Mouse (Mus musculus) neural tube, embryonic 14.5 days (tissue): ENCODE measurements around the gene 1700001P01Rik. TPM values are rescaled to one million over a fixed set of nuclear protein-coding genes. Genes with fewer than 3 reads are reported as not detected.
"Not testable (repeated sequence)": the region's sequence is repeated elsewhere in the genome, so short reads cannot be mapped to it uniquely, and the experiment has no call there.

Experiments used
- ATAC-seq: fragments of 200-750 bp; cut with Nextera tagmentation; 2 replicates; pipeline ENCODE4 v1.8.0; 2017; ENCODE audit warnings: low read depth, mild to moderate bottlenecking, moderate TSS enrichment, moderate library complexity
- H3K27ac ChIP-seq: fragments of 300-500 bp; sonication (generic); 2 replicates; pipeline ENCODE4 v1.5.1; 2014; ENCODE audit warnings: low read depth, mild to moderate bottlenecking, control low read depth, low read length, moderate library complexity, mixed read lengths
- H3K27me3 ChIP-seq: fragments of 300-500 bp; sonication (generic); 2 replicates; pipeline ENCODE4 v1.6.1; 2014; ENCODE audit warnings: low read length; ENCODE audit not compliant: control insufficient read depth, insufficient read depth
- H3K36me3 ChIP-seq: fragments of 300-500 bp; sonication (generic); 2 replicates; pipeline ENCODE4 v1.6.1; 2014; ENCODE audit warnings: low read length, mixed read lengths; ENCODE audit not compliant: control insufficient read depth, insufficient read depth
- H3K4me1 ChIP-seq: fragments of 300-500 bp; sonication (generic); 2 replicates; pipeline ENCODE4 v1.6.1; 2014; ENCODE audit warnings: low read length; ENCODE audit not compliant: control insufficient read depth, insufficient read depth
- H3K4me2 ChIP-seq: fragments of 300-500 bp; sonication (generic); 2 replicates; pipeline ENCODE4 v1.6.1; 2014; ENCODE audit warnings: mild to moderate bottlenecking, low read depth, low read length, control low read depth
- H3K4me3 ChIP-seq: fragments of 300-500 bp; sonication (generic); 2 replicates; pipeline ENCODE4 v1.5.1; 2014; ENCODE audit warnings: low read depth, low read length, control low read depth, mixed read lengths
- H3K9ac ChIP-seq: fragments of 300-500 bp; sonication (generic); replicated peaks from 2 replicates; pipeline ENCODE4 v1.6.1; 2014; ENCODE audit warnings: low read depth, mild to moderate bottlenecking, control low read depth, low read length, mixed read lengths
- H3K9me3 ChIP-seq: fragments of 300-500 bp; sonication (generic); 2 replicates; pipeline ENCODE4 v1.6.1; 2016; ENCODE audit warnings: low read length; ENCODE audit not compliant: control insufficient read depth
- WGBS: fragments of 180-500 bp; shearing (Covaris S2); extraction: QIAGEN DNeasy Blood & Tissue Kit; methylation state at CpG from one replicate; pipeline ENCODE4 v1.1.7; 2014; 5-methylcytosine and 5-hydroxymethylcytosine counted together
- polyA plus RNA-seq: library from polyadenylated mRNA; unstranded; fragments of >200 nt; fragmentation: Nextera tagmentation; extraction: Ambion mirVana; gene quantifications from 2 replicates; pipeline ENCODE4 v1.2.1, GENCODE M21; 2014

Gene 1700001P01Rik
- polyA plus RNA-seq, 1 experiment from 2014 or later: 0.36 TPM

DNA sequence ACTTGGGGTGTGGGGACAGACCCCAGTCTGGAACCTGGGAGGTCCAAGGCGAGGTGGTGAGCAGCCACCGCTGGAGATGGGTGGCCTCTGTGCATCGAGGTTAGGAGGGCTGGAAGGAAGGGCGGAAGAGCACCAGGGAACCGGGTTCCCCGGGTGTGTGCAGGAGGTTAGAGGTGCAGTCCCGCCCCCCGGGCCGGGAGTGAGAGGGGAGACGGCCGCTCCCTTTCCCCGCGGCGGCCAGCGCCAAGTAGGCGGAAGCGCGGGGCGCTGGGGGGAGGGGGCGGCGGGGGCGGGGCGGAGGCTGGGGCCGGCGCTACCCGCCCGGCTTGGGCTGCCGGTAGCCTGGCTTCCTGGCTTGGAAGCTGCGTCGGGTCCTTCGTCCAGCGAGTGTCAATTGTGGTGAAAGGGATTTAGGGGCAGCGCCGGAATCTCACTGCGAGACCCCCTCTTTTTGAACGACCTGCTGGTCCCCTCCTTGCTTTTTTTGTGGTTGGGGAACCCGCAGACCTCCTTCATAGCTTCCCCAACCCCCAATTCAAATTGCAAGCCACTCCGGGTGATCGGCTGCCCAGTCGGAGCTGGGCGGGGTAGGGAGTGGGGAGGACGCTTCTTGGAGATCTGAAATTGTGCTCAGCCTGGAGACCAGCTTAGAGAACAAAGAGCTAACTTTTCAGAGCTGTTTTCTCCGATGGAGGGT, 24.4 kb upstream of the 1700001P01Rik start:
- peaks cover 31% of the 10 kb centered on the region for H3K4me1 ChIP-seq
- H3K4me2 ChIP-seq: peak overlapping the region; percentile 90
- H3K27me3 ChIP-seq: no peaks in the 10 kb centered on the region; the same call in 1 of the 2 replicates
- under 1% methylated on average over 28 of the region's 43 CpGs for WGBS
- H3K36me3 ChIP-seq: no peaks in the 10 kb centered on the region
- peak overlapping the region; percentile 93 for H3K4me3 ChIP-seq
- ATAC-seq: peak; percentile 48
- peak overlapping the region; percentile 86 for H3K27ac ChIP-seq
- H3K9me3 ChIP-seq: no peaks in the 10 kb centered on the region
- H3K9ac ChIP-seq: peak overlapping the region; percentile 91

DNA sequence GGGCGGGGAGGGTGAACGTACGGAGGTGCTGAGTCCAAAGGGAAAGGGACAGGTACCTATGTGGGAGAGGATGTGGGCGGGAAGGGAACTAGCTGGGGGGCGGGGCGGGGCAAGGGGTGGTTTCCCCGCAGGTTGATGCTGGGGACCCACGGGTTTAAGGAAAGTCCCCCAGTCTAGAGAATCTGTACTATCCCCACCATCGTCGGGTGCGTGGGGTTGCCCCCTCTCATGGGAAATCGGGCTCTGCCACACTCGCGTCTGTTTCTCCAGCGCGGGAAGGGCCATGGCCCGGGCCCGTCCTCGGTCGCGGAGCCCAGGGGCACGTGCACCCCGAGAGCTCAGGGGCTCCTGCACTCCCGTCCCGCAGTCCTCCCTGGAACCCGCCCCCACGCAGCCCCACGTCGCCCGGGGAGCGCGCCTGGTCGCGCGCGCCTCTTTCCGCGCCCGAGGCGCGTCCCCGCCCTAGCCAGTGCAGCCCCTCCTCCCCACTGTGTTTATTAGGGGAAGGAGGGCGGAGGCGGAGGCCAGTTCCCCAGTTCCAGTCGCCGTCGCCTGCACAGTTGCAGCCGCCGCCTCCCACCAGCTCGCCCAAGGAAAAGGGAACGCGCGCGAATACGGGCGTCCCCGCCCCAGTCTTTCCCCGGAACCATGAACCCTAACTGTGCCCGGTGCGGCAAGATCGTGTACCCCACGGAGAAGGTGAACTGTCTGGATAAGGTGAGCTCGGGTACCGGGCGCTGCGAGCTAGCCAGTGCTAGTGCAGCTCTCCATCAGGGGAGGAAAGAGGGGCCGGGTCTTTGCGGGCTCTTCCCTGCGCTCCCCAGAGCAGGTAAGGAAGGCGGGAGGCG, 23.7 kb upstream of the 1700001P01Rik start:
- H3K27ac ChIP-seq: peak overlapping the region; percentile 86
- no peaks in the 10 kb centered on the region for H3K9me3 ChIP-seq
- no peaks in the 10 kb centered on the region; the same call in 1 of the 2 replicates for H3K27me3 ChIP-seq
- peak overlapping the region; percentile 90 for H3K4me2 ChIP-seq
- ATAC-seq: peak; percentile 79
- WGBS: under 1% methylated on average over 59 of the region's 71 CpGs
- H3K4me1 ChIP-seq: peaks cover 25% of the 10 kb centered on the region
- H3K36me3 ChIP-seq: no peaks in the 10 kb centered on the region
- peak overlapping the region; percentile 91 for H3K9ac ChIP-seq
- peak overlapping the region; percentile 93 for H3K4me3 ChIP-seq

DNA sequence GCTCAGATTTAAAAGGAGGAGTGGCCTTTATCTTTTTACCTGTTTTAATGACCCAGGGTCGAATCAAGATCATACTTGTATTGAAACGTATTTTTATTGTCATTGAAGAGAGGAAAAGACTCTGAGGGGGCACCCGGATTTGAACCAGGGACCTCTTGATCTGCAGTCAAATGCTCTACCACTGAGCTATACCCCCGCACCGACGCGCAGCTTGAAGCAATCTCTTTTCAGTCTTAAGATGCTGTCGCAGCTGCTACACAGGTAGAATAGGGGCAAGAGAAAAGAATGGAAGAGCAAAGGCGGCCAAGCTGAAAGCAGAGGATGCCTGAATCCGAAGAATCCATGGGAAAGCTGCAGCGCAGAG, 23.0 kb upstream of the 1700001P01Rik start, which contains the start of gene Lasp1:
Gene Lasp1 (plus strand): TSS at position 219 of the 364 bp plus-strand sequence.
- H3K27me3 ChIP-seq: no peaks in the 10 kb centered on the region; the same call in 1 of the 2 replicates
- 0% methylated on average over 11 of the region's 11 CpGs for WGBS
- H3K27ac ChIP-seq: peak within 1 kb of the TSS; percentile 86
- peak; percentile 65 for ATAC-seq
- peak within 1 kb of the TSS; percentile 93 for H3K4me3 ChIP-seq
- H3K36me3 ChIP-seq: no peaks in the 10 kb centered on the region
- peaks cover 20% of the 10 kb centered on the region for H3K4me1 ChIP-seq
- no peaks in the 10 kb centered on the region for H3K9me3 ChIP-seq
- peak within 1 kb of the TSS; percentile 91 for H3K9ac ChIP-seq
- peak within 1 kb of the TSS; percentile 90 for H3K4me2 ChIP-seq

DNA sequence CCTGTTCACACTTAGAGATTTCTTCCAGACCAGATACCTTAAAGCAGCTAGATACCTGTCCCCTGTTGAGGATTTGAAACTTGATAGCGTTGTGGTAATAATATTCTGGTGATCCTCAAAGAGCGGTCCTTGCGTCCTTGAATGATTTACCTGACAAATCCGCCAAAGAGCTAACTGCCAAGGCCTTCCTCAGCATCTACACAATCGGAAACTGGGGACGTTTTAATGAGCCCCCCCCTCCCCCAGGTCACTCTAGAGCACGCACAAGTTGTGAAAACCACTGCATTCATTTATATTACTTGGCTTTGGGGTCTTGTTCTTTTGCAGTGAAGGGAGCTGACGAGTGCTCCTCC, 22.3 kb upstream of the 1700001P01Rik start:
- ATAC-seq: no peak

DNA sequence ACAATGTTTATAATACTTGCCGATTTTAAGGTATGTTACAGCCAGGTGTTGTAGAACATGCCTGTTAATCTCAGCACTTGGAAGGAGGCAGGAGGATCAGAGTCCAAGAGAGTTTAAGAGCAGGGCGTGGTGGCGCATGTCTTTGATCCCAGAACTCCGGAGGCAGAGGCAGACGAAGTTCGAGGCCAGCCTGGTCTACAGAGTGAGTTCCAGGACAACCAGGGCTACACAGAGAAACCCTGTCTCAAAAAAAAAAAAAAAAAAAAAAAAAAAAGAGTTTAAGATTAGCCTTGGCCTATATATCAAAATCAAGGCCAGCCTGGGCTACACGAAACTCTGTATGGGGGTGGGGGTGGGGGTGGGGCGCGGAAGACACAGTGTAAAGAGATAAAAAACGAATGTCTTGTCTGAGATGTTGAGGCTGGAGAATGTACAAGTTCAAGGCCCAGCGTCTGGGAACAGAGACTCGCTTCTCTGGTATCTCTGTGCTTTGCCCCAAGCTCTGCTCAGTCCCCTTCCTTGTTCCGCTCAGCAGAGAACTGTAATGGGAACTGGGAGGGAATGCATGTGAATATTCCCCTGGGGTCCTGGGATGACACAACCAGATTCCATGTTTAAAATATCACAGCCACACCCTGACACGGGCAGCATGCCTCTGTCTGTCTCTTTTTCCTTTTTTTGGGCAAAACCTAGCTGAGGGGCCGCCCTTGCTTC, 21.8 kb upstream of the 1700001P01Rik start:
- Histone ChIP-seq H3K4me3 (peak overlapping the region; percentile 93; the same call in 1 of the 2 replicates), H3K27me3 (no peaks in the 10 kb centered on the region; the same call in 1 of the 2 replicates), H3K36me3 (no peaks in the 10 kb centered on the region), H3K4me2 (0 out of 2 replicates have a peak overlapping the region, but pooled peaks have one; percentile 26), H3K9me3 (no peaks in the 10 kb centered on the region), H3K9ac (no peak overlapping the region), H3K27ac (peak overlapping the region; percentile 86; the same call in 1 of the 2 replicates), H3K4me1 (peaks cover 17% of the 10 kb centered on the region; the same call in 1 of the 2 replicates)
- 58% methylated on average over 15 of the region's 15 CpGs for WGBS
- ATAC-seq: no peak

More for the DNA sequence above, 22.3 kb upstream of the 1700001P01Rik start:
- Histone ChIP-seq H3K27ac (peak overlapping the region; percentile 86), H3K4me2 (peak overlapping the region; percentile 26; the same call in 1 of the 2 replicates), H3K4me1 (peaks cover 17% of the 10 kb centered on the region; the same call in 1 of the 2 replicates), H3K36me3 (no peaks in the 10 kb centered on the region), H3K4me3 (peak overlapping the region; percentile 93), H3K9me3 (no peaks in the 10 kb centered on the region), H3K9ac (no peak overlapping the region), H3K27me3 (no peaks in the 10 kb centered on the region; the same call in 1 of the 2 replicates)
- WGBS: 38% methylated on average over 8 of the region's 8 CpGs

DNA sequence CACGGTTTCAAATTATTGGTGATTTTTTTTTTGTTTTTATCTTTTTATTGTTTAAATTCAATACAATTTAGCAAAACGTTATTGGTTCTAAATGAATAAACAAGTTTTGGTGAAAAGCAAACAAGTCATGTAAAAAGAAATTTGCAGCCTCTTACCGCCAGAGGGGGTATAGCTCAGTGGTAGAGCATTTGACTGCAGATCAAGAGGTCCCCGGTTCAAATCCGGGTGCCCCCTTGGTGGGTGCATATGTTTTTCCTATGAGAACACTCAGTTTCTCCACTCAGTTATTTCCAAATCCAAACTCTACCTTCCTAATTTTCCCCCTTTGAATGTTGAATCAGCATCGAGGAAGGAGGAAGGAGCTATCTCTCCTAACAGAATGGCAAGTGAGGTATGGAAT, 21.2 kb upstream of the 1700001P01Rik start:
- Histone ChIP-seq H3K4me2 (no peak overlapping the region), H3K4me3 (no peak overlapping the region), H3K36me3 (no peaks in the 10 kb centered on the region), H3K4me1 (peaks cover 10% of the 10 kb centered on the region; the same call in 1 of the 2 replicates), H3K27me3 (no peaks in the 10 kb centered on the region; the same call in 1 of the 2 replicates), H3K9ac (no peak overlapping the region), H3K27ac (no peak overlapping the region), H3K9me3 (no peaks in the 10 kb centered on the region)
- ATAC-seq: no peak
- 4% methylated on average over 6 of the region's 6 CpGs for WGBS

DNA sequence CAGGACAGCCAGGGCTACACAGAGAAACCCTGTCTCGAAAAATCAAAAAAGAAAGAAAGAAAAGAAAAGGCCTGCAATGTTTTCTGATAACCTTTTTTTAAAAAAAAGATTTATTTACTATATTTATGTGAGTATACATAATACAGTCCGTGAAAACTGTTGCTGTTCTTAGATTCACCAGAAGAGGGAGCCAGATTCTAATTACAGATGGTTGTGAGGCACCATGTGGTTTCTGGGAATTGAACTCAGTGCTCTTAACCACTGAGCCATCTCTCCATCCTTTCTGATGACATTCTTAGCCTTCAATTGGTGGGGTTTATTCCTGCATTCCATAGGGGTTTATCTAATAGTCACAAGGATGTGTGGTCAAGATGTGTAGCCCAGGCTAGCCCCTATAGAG, 17.4 kb upstream of the 1700001P01Rik start:
- no peaks in the 10 kb centered on the region for H3K9me3 ChIP-seq
- no peak overlapping the region for H3K4me3 ChIP-seq
- H3K4me2 ChIP-seq: no peak overlapping the region
- H3K9ac ChIP-seq: no peak overlapping the region
- ATAC-seq: no peak
- no peak overlapping the region for H3K27ac ChIP-seq
- H3K4me1 ChIP-seq: no peaks in the 10 kb centered on the region
- no peaks in the 10 kb centered on the region for H3K36me3 ChIP-seq
- 4% methylated on average over 2 of the region's 2 CpGs for WGBS
- H3K27me3 ChIP-seq: no peaks in the 10 kb centered on the region

DNA sequence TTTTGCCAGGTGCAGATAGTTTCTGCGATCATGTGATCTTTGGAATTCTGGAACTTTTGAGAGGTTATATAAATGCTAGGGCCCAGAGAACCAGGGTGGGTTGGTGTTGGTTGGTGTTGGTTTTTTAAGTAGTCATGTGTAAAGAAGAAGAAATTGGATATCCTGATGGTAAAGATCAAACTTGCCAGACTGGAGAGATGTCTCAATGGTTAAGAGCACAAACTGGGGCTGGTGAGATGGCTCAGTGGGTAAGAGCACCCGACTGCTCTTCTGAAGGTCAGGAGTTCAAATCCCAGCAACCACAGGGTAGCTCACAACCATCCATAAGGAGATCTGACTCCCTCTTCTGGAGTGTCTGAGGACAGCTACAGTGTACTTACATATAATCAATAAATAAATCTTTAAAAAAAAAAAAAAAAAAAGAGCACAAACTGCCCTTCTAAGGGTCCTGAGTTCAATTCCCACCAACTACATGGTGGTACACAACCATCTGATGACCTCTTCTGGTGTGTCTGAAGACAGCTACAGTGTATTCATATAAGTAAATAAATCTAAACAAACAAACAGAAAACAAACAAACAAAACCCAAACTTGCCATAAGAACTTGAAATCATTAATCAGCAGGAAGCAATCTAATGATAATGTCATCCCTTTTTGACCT, 15.2 kb upstream of the 1700001P01Rik start:
- not testable (repeated sequence) for H3K36me3 ChIP-seq, H3K4me1 ChIP-seq, H3K4me2 ChIP-seq, H3K27me3 ChIP-seq, ATAC-seq, H3K27ac ChIP-seq, H3K9me3 ChIP-seq, H3K9ac ChIP-seq, H3K4me3 ChIP-seq
- WGBS: 76% methylated on average over 2 of the region's 2 CpGs
